Mouse (Mus musculus) limb, embryonic 15.5 days (tissue): ENCODE measurements around the gene 4930558C23Rik. TPM values are rescaled to one million over a fixed set of nuclear protein-coding genes. Genes with fewer than 3 reads are reported as not detected.
"Not testable (repeated sequence)": the region's sequence is repeated elsewhere in the genome, so short reads cannot be mapped to it uniquely, and the experiment has no call there.

Source experiments
- ATAC-seq: fragments of 200-750 bp; cut with Nextera tagmentation; 2 replicates; pipeline ENCODE4 v1.8.0; 2017; ENCODE audit warnings: low read depth, moderate TSS enrichment; ENCODE audit not compliant: insufficient number of reproducible peaks, low FRiP score, low TSS enrichment
- H3K27ac ChIP-seq: fragments of 300-500 bp; sonication (generic); 2 replicates; pipeline ENCODE4 v1.5.1; 2015; ENCODE audit warnings: moderate library complexity, mild to moderate bottlenecking, inconsistent platforms
- H3K27me3 ChIP-seq: fragments of 300-500 bp; sonication (generic); 2 replicates; pipeline ENCODE4 v1.6.1; 2015; ENCODE audit warnings: inconsistent platforms
- H3K36me3 ChIP-seq: fragments of 300-500 bp; sonication (generic); 2 replicates; pipeline ENCODE4 v1.6.1; 2015; ENCODE audit warnings: inconsistent platforms
- H3K4me1 ChIP-seq: fragments of 300-500 bp; sonication (generic); 2 replicates; pipeline ENCODE4 v1.6.1; 2015; ENCODE audit warnings: inconsistent platforms
- H3K4me2 ChIP-seq: fragments of 300-500 bp; sonication (generic); 2 replicates; pipeline ENCODE4 v1.6.1; 2015; ENCODE audit warnings: mild to moderate bottlenecking, inconsistent platforms
- H3K4me3 ChIP-seq: fragments of 300-500 bp; sonication (generic); 2 replicates; pipeline ENCODE4 v1.5.1; 2015; ENCODE audit warnings: mild to moderate bottlenecking, inconsistent platforms
- H3K9ac ChIP-seq: fragments of 300-500 bp; sonication (generic); 2 replicates; pipeline ENCODE4 v1.6.1; 2015; ENCODE audit warnings: inconsistent platforms
- H3K9me3 ChIP-seq: fragments of 300-500 bp; sonication (generic); 2 replicates; pipeline ENCODE4 v1.6.1; 2016; ENCODE audit warnings: inconsistent platforms
- WGBS: fragments of 180-500 bp; shearing (Covaris S2); methylation state at CpG from one replicate; pipeline ENCODE4 v1.1.7; 2015; 5-methylcytosine and 5-hydroxymethylcytosine counted together
- polyA plus RNA-seq: library from polyadenylated mRNA; unstranded; fragments of >200 nt; fragmentation: Nextera tagmentation; extraction: Ambion mirVana; gene quantifications from 2 replicates; pipeline ENCODE4 v1.2.1, GENCODE M21; 2015

Gene 4930558C23Rik
- polyA plus RNA-seq, 1 experiment from 2014 or later, result not detected

DNA sequence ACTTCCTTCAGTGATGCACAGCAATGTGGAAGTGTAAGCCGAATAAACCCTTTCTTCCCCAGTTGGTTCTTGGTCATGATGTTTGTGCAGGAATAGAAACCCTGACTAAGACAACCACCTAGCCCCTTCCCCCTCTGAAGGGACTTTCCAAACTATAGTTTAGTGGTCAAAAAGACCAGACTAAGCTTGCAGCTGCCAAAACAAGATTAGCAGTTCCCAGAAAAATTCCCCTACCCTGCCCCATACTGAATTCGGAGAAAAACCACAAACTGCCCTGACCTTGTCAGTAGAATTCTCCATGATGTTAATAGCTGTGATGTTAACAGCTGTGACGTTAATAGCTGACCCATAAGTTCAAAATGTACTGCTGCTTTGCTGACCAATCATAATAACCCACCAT lies 42.4 kb downstream of the 4930558C23Rik start:
- H3K27me3 ChIP-seq, H3K9me3 ChIP-seq, ATAC-seq, H3K4me2 ChIP-seq, H3K36me3 ChIP-seq, H3K27ac ChIP-seq, H3K9ac ChIP-seq, H3K4me1 ChIP-seq, H3K4me3 ChIP-seq: not testable (repeated sequence)
- WGBS, result 77% methylated on average over 3 of the region's 3 CpGs

GRCm38 (mm10) chr3:95357746-95358145 lies 44.9 kb downstream of the 4930558C23Rik start:
- H3K4me2 ChIP-seq, result no peak overlapping the region
- no peak overlapping the region for H3K9ac ChIP-seq
- no peak overlapping the region for H3K27ac ChIP-seq
- H3K4me3 ChIP-seq, result no peak overlapping the region
- no peaks in the 10 kb centered on the region for H3K27me3 ChIP-seq
- peaks cover 11% of the 10 kb centered on the region for H3K36me3 ChIP-seq
- WGBS, result 95% methylated on average over 2 of the region's 2 CpGs
- ATAC-seq, result no peak
- H3K9me3 ChIP-seq, result no peaks in the 10 kb centered on the region
- H3K4me1 ChIP-seq, result no peaks in the 10 kb centered on the region; the same call in 1 of the 2 replicates

DNA sequence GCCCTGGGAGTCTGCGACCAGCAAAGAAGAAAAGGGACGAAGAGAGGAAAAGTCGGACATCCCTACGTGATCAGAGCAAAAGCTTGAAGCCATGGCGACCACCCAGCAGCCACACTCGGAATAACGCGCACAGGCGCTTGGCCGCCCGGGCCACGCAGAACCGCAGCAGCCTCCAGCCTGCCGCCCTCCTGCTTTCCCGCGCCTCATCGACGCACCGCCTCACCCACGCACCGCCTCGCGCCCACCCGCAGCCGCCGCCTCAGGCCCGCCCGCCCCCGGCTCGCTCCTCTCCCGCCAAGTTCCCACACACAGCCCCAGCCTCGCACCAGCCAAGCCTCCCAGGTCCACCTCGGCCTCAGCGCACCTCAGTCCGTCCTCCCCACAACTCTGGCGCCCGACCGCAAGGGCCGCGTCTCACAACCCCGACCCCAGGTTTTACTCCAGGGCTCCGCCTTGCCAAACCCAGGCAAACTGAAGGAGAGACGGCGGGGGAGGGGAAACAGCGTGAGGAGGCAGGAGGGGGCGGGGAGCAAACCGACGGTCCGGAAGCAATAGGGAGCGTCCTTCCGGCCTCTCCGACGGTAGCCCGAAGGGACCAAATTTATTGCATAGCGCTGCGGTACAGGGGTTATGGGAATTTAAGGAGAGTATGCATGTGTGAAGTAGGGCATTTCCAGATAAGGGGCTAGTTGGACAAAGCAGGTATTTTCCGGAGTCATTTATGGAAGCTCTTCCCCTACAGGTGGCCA lies 45.8 kb downstream of the 4930558C23Rik start, which contains the start of gene Setdb1:
Gene Setdb1, minus strand, starts transcription at position 502 of the 749 bp plus-strand sequence.
- WGBS, result under 1% methylated on average over 31 of the region's 57 CpGs
- not testable (repeated sequence) for H3K9me3 ChIP-seq, H3K4me1 ChIP-seq, H3K27me3 ChIP-seq
- Histone ChIP-seq H3K4me2 (peak within 1 kb of the TSS; percentile 34; the same call in 1 of the 2 replicates), H3K4me3 (peak within 1 kb of the TSS; percentile 47), H3K36me3 (peaks cover 17% of the 10 kb centered on the region), H3K9ac (0 out of 2 replicates have a peak within 1 kb of the TSS, but pooled peaks have one; percentile 39), H3K27ac (peak within 1 kb of the TSS; percentile 35; the same call in 1 of the 2 replicates)
- peak; percentile 93 for ATAC-seq

- ATAC-seq, result not testable (repeated sequence)
These were observed 46.6 kb downstream of the 4930558C23Rik start for GRCm38 (mm10) chr3:95355911-95356544.

GRCm38 (mm10) chr3:95349491-95349890 lies 53.1 kb downstream of the 4930558C23Rik start:
- H3K36me3 ChIP-seq, result peaks cover 75% of the 10 kb centered on the region
- no peak overlapping the region for H3K4me2 ChIP-seq
- no peak for ATAC-seq
- no peaks in the 10 kb centered on the region for H3K4me1 ChIP-seq
- H3K27me3 ChIP-seq, result no peaks in the 10 kb centered on the region
- no peak overlapping the region for H3K27ac ChIP-seq
- H3K9ac ChIP-seq, result no peak overlapping the region
- H3K9me3 ChIP-seq, result no peaks in the 10 kb centered on the region
- H3K4me3 ChIP-seq, result no peak overlapping the region

More at GRCm38 (mm10) chr3:95355911-95356544, 46.6 kb downstream of the 4930558C23Rik start:
- H3K27me3 ChIP-seq, H3K27ac ChIP-seq, H3K4me2 ChIP-seq, H3K9ac ChIP-seq, H3K4me1 ChIP-seq, H3K9me3 ChIP-seq: not testable (repeated sequence)
- H3K4me3 ChIP-seq, result peak overlapping the region; percentile 47
- H3K36me3 ChIP-seq, result peaks cover 22% of the 10 kb centered on the region
- WGBS, result 19% methylated on average over 10 of the region's 19 CpGs

GRCm38 (mm10) chr3:95348343-95348742 lies 54.3 kb downstream of the 4930558C23Rik start:
- WGBS, result 92% methylated on average over 5 of the region's 5 CpGs
- H3K4me2 ChIP-seq, H3K9ac ChIP-seq, ATAC-seq, H3K4me3 ChIP-seq, H3K27ac ChIP-seq, H3K9me3 ChIP-seq, H3K4me1 ChIP-seq, H3K27me3 ChIP-seq: not testable (repeated sequence)
- peaks cover 76% of the 10 kb centered on the region for H3K36me3 ChIP-seq

- peaks cover 78% of the 10 kb centered on the region for H3K36me3 ChIP-seq
- H3K27me3 ChIP-seq, result no peaks in the 10 kb centered on the region
- no peak overlapping the region for H3K9ac ChIP-seq
- H3K9me3 ChIP-seq, result no peaks in the 10 kb centered on the region
- WGBS, result 94% methylated on average over 7 of the region's 7 CpGs
- no peaks in the 10 kb centered on the region for H3K4me1 ChIP-seq
- H3K4me2 ChIP-seq, result no peak overlapping the region
- H3K4me3 ChIP-seq, result no peak overlapping the region
- H3K27ac ChIP-seq, result no peak overlapping the region
- ATAC-seq, result no peak
These were observed 56.2 kb downstream of the 4930558C23Rik start for GRCm38 (mm10) chr3:95346454-95346853.

DNA sequence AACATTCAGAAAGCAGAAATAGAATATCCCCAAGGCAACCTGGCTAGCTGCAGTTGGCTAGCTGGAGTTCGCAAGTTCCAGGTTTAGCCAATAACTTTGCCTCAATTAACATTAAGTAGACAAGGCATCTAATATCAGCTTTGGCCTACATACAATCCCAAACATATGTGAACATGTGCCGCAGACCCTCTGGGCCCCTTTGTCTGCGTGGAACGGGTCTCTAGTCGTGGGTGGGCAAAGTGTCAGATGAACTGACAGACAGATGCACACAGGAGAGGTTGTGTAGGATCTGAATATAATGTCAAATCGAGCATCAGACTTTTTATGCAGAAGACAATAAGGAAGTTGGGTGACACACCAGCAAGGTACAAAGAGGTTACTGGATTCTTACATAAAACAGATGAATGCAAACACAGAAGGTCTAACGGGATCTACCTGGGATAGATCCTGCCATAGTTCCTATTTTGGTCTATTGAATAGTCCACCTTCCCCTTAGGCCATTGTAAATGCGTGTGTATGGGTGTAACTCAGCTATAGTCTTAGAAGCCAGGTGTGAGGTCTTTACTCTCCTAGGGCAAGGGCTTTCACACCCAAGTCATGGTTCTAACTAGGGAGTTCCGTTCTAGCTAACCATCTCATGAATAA lies 59.2 kb downstream of the 4930558C23Rik start:
- H3K9me3 ChIP-seq, ATAC-seq: not testable (repeated sequence)
- 92% methylated on average over 9 of the region's 9 CpGs for WGBS

GRCm38 (mm10) chr3:95338251-95338650 lies 64.4 kb downstream of the 4930558C23Rik start:
- H3K36me3 ChIP-seq, result peaks cover 93% of the 10 kb centered on the region
- H3K9ac ChIP-seq, result no peak overlapping the region
- no peak overlapping the region for H3K4me2 ChIP-seq
- no peaks in the 10 kb centered on the region for H3K27me3 ChIP-seq
- ATAC-seq, result no peak
- H3K4me3 ChIP-seq, result no peak overlapping the region
- H3K27ac ChIP-seq, result no peak overlapping the region
- WGBS, result 92% methylated on average over 4 of the region's 4 CpGs
- H3K9me3 ChIP-seq, result no peaks in the 10 kb centered on the region
- H3K4me1 ChIP-seq, result no peaks in the 10 kb centered on the region

More for the DNA sequence above, 59.2 kb downstream of the 4930558C23Rik start:
- peaks cover 86% of the 10 kb centered on the region for H3K36me3 ChIP-seq
- not testable (repeated sequence) for H3K9ac ChIP-seq, H3K27me3 ChIP-seq, H3K4me1 ChIP-seq, H3K4me3 ChIP-seq, H3K27ac ChIP-seq, H3K4me2 ChIP-seq

DNA sequence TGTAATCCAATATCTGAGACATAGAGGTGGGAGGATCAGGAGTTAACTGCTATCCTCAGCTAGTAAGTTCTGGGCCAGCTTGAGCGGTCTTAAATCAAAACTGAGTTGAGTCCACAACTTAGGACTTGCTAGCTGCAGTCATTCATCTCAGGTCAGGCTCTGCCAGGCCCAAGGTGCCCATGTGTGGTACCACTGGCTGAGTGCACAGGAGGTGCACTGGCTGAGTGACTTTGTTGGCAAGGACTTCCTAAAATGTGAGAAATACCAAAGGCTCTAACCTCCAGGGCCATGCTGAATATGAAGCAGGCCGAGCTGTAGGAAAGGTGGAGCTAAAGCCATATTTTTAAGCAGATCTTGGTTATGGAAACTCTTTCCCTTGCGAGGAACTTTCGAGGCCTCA lies 65.3 kb downstream of the 4930558C23Rik start:
- Histone ChIP-seq H3K9me3 (no peaks in the 10 kb centered on the region), H3K4me1 (no peaks in the 10 kb centered on the region), H3K27ac (no peak overlapping the region), H3K9ac (no peak overlapping the region), H3K4me3 (no peak overlapping the region), H3K27me3 (no peaks in the 10 kb centered on the region), H3K4me2 (no peak overlapping the region), H3K36me3 (peaks cover 93% of the 10 kb centered on the region)
- ATAC-seq, result no peak
- 96% methylated on average over 4 of the region's 4 CpGs for WGBS
